Mouse (Mus musculus) lung, embryonic 14.5 days (tissue): Measurements from ENCODE around the gene Fam189b. TPM values are rescaled to one million over a fixed set of nuclear protein-coding genes. Genes with fewer than 3 reads are reported as not detected.

Source experiments
- ATAC-seq: fragments of 200-750 bp; cut with Nextera tagmentation; 2 replicates; pipeline ENCODE4 v1.8.0; 2017; ENCODE audit warnings: mild to moderate bottlenecking, moderate TSS enrichment, moderate library complexity; ENCODE audit not compliant: insufficient read depth
- DNase-seq: peaks from one replicate; pipeline ENCODE4 v3.0.0-alpha.2; 2015
- H3K27ac ChIP-seq: fragments of 300-500 bp; sonication (generic); 2 replicates; pipeline ENCODE4 v1.5.1; 2014; ENCODE audit warnings: low read depth, mild to moderate bottlenecking, moderate library complexity
- H3K27me3 ChIP-seq: fragments of 300-500 bp; sonication (generic); 2 replicates; pipeline ENCODE4 v1.6.1; 2014; ENCODE audit warnings: low read length, control low read depth; ENCODE audit not compliant: insufficient read depth
- H3K36me3 ChIP-seq: fragments of 300-500 bp; sonication (generic); 2 replicates; pipeline ENCODE4 v1.6.1; 2014; ENCODE audit warnings: control low read depth; ENCODE audit not compliant: insufficient read depth
- H3K4me1 ChIP-seq: fragments of 300-500 bp; sonication (generic); 2 replicates; pipeline ENCODE4 v1.6.1; 2014; ENCODE audit warnings: antibody characterized with exemption, control low read depth; ENCODE audit not compliant: insufficient read depth
- H3K4me2 ChIP-seq: fragments of 300-500 bp; sonication (generic); 2 replicates; pipeline ENCODE4 v1.6.1; 2014; ENCODE audit warnings: mild to moderate bottlenecking
- H3K4me3 ChIP-seq: fragments of 300-500 bp; sonication (generic); 2 replicates; pipeline ENCODE4 v1.5.1; 2014; ENCODE audit warnings: low read depth, low read length
- H3K9ac ChIP-seq: fragments of 300-500 bp; sonication (generic); 2 replicates; pipeline ENCODE4 v1.6.1; 2014
- H3K9me3 ChIP-seq: fragments of 300-500 bp; sonication (generic); 2 replicates; pipeline ENCODE4 v1.6.1; 2016; ENCODE audit warnings: low read depth, low read length, control low read depth
- CTCF ChIP-seq: IDR thresholded peaks from 2 replicates; pipeline ENCODE4 v1.5.1; 2016; ENCODE audit warnings: antibody characterized with exemption, low read depth
- WGBS: fragments of 180-500 bp; shearing (Covaris S2); extraction: QIAGEN DNeasy Blood & Tissue Kit; methylation state at CpG from one replicate; pipeline ENCODE4 v1.1.7; 2014; 5-methylcytosine and 5-hydroxymethylcytosine counted together
- polyA plus RNA-seq: library from polyadenylated mRNA; unstranded; fragments of >200 nt; fragmentation: Nextera tagmentation; extraction: Ambion mirVana; gene quantifications from 2 replicates; pipeline ENCODE4 v1.2.1, GENCODE M21; 2014

Gene Fam189b
- polyA plus RNA-seq, 1 experiment from 2014 or later = 19.4 TPM

GRCm38 (mm10) chr3:89228180-89228549 is 45.2 kb downstream of the Fam189b start:
- H3K9me3 ChIP-seq = no peaks in the 10 kb centered on the region
- WGBS = under 1% methylated on average over 20 of the region's 20 CpGs
- DNase-seq (peak; percentile 95), ATAC-seq (peak; percentile 48)
- H3K4me3 ChIP-seq = peak overlapping the region; percentile 45
- no peaks in the 10 kb centered on the region for H3K27me3 ChIP-seq
- H3K27ac ChIP-seq = peak overlapping the region; percentile 81
- TF ChIP-seq CTCF = peak; percentile 97
- H3K4me2 ChIP-seq = peak overlapping the region; percentile 86
- peak overlapping the region; percentile 48 for H3K9ac ChIP-seq
- H3K4me1 ChIP-seq = peaks cover 19% of the 10 kb centered on the region
- peaks cover 7% of the 10 kb centered on the region; the same call in 1 of the 2 replicates for H3K36me3 ChIP-seq

DNA sequence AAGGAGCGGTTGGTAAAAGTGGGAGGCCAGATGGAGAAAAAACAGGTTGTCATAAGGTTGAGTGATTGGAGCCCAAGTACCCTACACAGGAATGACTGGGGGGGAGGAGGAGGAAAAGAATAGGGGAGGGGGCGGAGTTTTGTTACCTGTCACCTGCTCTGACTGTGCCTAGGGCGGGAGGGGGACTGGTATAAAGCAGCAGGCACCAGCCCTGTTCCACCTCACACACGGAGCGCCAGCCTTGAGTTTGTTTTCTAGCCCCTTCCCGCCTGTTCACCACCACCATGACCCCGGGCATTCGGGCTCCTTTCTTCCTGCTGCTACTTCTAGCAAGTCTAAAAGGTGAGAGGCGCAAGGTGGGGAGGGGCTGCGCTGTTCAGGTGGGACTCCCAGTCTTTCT is 45.9 kb downstream of the Fam189b start, which contains the start of gene Muc1:
Muc1 (plus strand) TSS at position 222 of the 400 bp plus-strand sequence.
- DNase-seq = peak; percentile 23
- no peaks in the 10 kb centered on the region for H3K9me3 ChIP-seq
- ATAC-seq = 0 out of 2 replicates have a peak, but pooled peaks have one; percentile 5
- TF ChIP-seq CTCF = no peak
- peak within 1 kb of the TSS; percentile 48 for H3K9ac ChIP-seq
- 17% methylated on average over 10 of the region's 10 CpGs for WGBS
- no peaks in the 10 kb centered on the region for H3K27me3 ChIP-seq
- H3K4me3 ChIP-seq = peak within 1 kb of the TSS; percentile 45
- peaks cover 25% of the 10 kb centered on the region for H3K4me1 ChIP-seq
- H3K36me3 ChIP-seq = peaks cover 5% of the 10 kb centered on the region; the same call in 1 of the 2 replicates
- H3K27ac ChIP-seq = peak within 1 kb of the TSS; percentile 81
- H3K4me2 ChIP-seq = peak within 1 kb of the TSS; percentile 86

- TF ChIP-seq CTCF = no peak
- no peak for ATAC-seq
- Histone ChIP-seq H3K4me1 (peaks cover 26% of the 10 kb centered on the region), H3K9ac (no peak overlapping the region), H3K27ac (peak overlapping the region; percentile 81; the same call in 1 of the 2 replicates), H3K4me3 (peak overlapping the region; percentile 14), H3K36me3 (peaks cover 3% of the 10 kb centered on the region; the same call in 1 of the 2 replicates), H3K9me3 (no peaks in the 10 kb centered on the region), H3K4me2 (peak overlapping the region; percentile 86), H3K27me3 (no peaks in the 10 kb centered on the region)
- WGBS = 43% methylated on average over 4 of the region's 4 CpGs
- DNase-seq = peak; percentile 57
Measured at GRCm38 (mm10) chr3:89229276-89229675, 46.3 kb downstream of the Fam189b start.

DNA sequence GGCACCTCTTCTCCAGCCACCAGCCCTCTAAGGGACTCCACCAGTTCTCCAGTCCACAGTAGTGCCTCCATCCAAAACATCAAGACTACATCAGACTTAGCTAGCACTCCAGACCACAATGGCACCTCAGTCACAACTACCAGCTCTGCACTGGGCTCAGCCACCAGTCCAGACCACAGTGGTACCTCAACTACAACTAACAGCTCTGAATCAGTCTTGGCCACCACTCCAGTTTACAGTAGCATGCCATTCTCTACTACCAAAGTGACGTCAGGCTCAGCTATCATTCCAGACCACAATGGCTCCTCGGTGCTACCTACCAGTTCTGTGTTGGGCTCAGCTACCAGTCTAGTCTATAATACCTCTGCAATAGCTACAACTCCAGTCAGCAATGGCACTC is 47.6 kb downstream of the Fam189b start:
- Histone ChIP-seq H3K36me3 (0 out of 2 replicates have a peak, but pooled peaks cover 3% of the 10 kb centered on the region), H3K9ac (no peak overlapping the region), H3K4me3 (no peak overlapping the region), H3K27ac (no peak overlapping the region), H3K4me1 (peaks cover 23% of the 10 kb centered on the region), H3K4me2 (peak overlapping the region; percentile 86; the same call in 1 of the 2 replicates), H3K27me3 (no peaks in the 10 kb centered on the region), H3K9me3 (no peaks in the 10 kb centered on the region)
- 85% methylated on average over 2 of the region's 2 CpGs for WGBS
- ATAC-seq (no peak), DNase-seq (no peak)
- no peak for TF ChIP-seq CTCF

DNA sequence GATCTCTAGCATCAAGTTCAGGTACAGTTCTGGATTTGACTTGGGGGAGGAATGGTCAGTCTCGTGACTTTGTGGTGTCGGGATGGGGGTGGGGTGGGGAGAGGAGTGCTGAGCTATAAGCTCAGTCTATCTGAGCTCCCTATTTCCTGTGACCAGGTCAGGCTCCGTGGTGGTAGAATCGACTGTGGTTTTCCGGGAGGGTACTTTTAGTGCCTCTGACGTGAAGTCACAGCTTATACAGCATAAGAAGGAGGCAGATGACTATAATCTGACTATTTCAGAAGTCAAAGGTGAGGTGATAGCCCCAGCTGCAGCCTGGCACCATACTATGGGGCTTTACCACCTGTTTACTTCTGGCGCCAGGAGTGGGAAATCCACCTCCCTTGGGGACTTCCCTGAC is 48.4 kb downstream of the Fam189b start:
- ATAC-seq (no peak), DNase-seq (no peak)
- H3K36me3 ChIP-seq = 0 out of 2 replicates have a peak, but pooled peaks cover 3% of the 10 kb centered on the region
- H3K4me3 ChIP-seq = no peak overlapping the region
- WGBS = 45% methylated on average over 7 of the region's 7 CpGs
- H3K4me1 ChIP-seq = peaks cover 23% of the 10 kb centered on the region
- H3K4me2 ChIP-seq = peak overlapping the region; percentile 49
- no peak overlapping the region for H3K9ac ChIP-seq
- no peaks in the 10 kb centered on the region for H3K9me3 ChIP-seq
- no peak for TF ChIP-seq CTCF
- 0 out of 2 replicates have a peak overlapping the region, but pooled peaks have one; percentile 46 for H3K27ac ChIP-seq
- no peaks in the 10 kb centered on the region for H3K27me3 ChIP-seq

- H3K9me3 ChIP-seq = no peaks in the 10 kb centered on the region
- H3K27ac ChIP-seq = peak overlapping the region; percentile 46; the same call in 1 of the 2 replicates
- peaks cover 23% of the 10 kb centered on the region for H3K4me1 ChIP-seq
- peak overlapping the region; percentile 49 for H3K4me2 ChIP-seq
- no peak overlapping the region for H3K4me3 ChIP-seq
- H3K27me3 ChIP-seq = no peaks in the 10 kb centered on the region
- H3K9ac ChIP-seq = no peak overlapping the region
- ATAC-seq = no peak
- 66% methylated on average over 16 of the region's 16 CpGs for WGBS
- DNase-seq = no peak
- H3K36me3 ChIP-seq = 0 out of 2 replicates have a peak, but pooled peaks cover 3% of the 10 kb centered on the region
- TF ChIP-seq CTCF = no peak
Measured at GRCm38 (mm10) chr3:89231772-89232275, 48.9 kb downstream of the Fam189b start.

- H3K9me3 ChIP-seq = no peaks in the 10 kb centered on the region
- H3K36me3 ChIP-seq = 0 out of 2 replicates have a peak, but pooled peaks cover 3% of the 10 kb centered on the region
- peaks cover 20% of the 10 kb centered on the region for H3K4me1 ChIP-seq
- 46% methylated on average over 6 of the region's 6 CpGs for WGBS
- peak overlapping the region; percentile 88 for H3K27ac ChIP-seq
- ATAC-seq (no peak), DNase-seq (peak; percentile 7)
- no peaks in the 10 kb centered on the region for H3K27me3 ChIP-seq
- H3K9ac ChIP-seq = no peak overlapping the region
- TF ChIP-seq CTCF = no peak
- H3K4me3 ChIP-seq = no peak overlapping the region
- peak overlapping the region; percentile 49 for H3K4me2 ChIP-seq
Measured at GRCm38 (mm10) chr3:89232614-89233013, 49.7 kb downstream of the Fam189b start.
